Mouse (Mus musculus) cerebellum, adult 2 months (tissue): ENCODE measurements at regions not wholly inside any gene's neighbourhood (a gene's known extent, or its start where the extent isn't known, plus 50 kb on each side); places are given as distances from the start of the nearest gene placed in this dataset.

Experiments used
- DNase-seq, 2 experiments: peaks; one replicate each; pipeline ENCODE4 v3.0.0; 2021
- H3K27ac ChIP-seq: fragments of 200-500 bp; 2 replicates; pipeline ENCODE4 v1.5.1; 2012; ENCODE audit warnings: low read length, control low read depth, inconsistent platforms; ENCODE audit not compliant: insufficient read depth
- H3K27me3 ChIP-seq: fragments of 200-500 bp; 2 replicates; pipeline ENCODE4 v1.6.1; 2012; ENCODE audit warnings: inconsistent platforms, mild to moderate bottlenecking, low read length, moderate library complexity; ENCODE audit not compliant: control insufficient read depth, insufficient read depth
- H3K4me1 ChIP-seq: fragments of 200-500 bp; 2 replicates; pipeline ENCODE4 v1.6.1; 2011; ENCODE audit warnings: low read length; ENCODE audit not compliant: control insufficient read depth, insufficient read depth
- H3K4me3 ChIP-seq: fragments of 200-500 bp; replicated peaks from 2 replicates; pipeline ENCODE3; 2011; ENCODE audit warnings: mild to moderate bottlenecking, low read depth, low read length, control low read depth; ENCODE audit not compliant: insufficient read depth
- CTCF ChIP-seq: fragments of 200-500 bp; IDR thresholded peaks from 2 replicates; pipeline ENCODE4 v1.5.1; 2011; ENCODE audit warnings: low read depth, mild to moderate bottlenecking, control low read depth, low read length, moderate library complexity, borderline replicate concordance; ENCODE audit not compliant: insufficient read depth
- POLR2A ChIP-seq: fragments of 200-500 bp; IDR thresholded peaks from 2 replicates; pipeline ENCODE4 v1.6.1; 2011; ENCODE audit warnings: low read length, control low read depth, borderline replicate concordance; ENCODE audit not compliant: insufficient read depth
- WGBS: fragments of 180-500 bp; shearing (Covaris S2); methylation state at CpG from one replicate; pipeline ENCODE4 v1.1.7; 2018; 5-methylcytosine and 5-hydroxymethylcytosine counted together

DNA sequence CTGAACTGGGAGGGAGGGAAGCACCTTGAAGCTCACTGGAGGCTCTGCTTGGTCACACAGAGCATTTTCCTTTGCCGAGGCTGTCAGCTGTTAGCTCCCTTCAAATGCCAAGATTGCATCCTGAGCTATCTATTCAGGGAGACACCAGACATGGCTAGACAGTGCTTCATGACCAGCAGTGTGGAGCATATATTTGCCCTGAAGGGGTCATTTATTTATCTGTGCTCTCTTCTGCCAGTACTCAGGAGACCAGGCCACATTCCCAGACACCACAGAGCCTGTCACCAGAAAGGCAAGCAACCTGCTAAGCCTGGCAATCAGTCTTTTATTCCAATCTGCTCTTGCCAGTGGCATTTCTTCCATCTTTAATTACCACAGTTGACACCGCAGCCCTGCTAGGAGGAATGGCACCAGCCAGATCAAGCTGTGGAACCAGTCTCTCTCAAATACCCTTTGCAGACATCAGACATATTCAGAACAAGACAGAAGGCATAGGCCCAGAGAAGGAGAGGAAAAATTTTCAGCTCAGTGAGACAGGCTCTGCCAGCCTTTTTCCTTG is 186.6 kb downstream of the AI593442 start:
- Histone ChIP-seq H3K27me3 (no peaks in the 10 kb centered on the region), H3K4me1 (no peaks in the 10 kb centered on the region), H3K27ac (no peak overlapping the region), H3K4me3 (no peak overlapping the region)
- 7% methylated on average over 2 of the region's 2 CpGs for WGBS
- peak; percentile 8 to 33 for DNase-seq
- no peak for TF ChIP-seq POLR2A
- no peak for TF ChIP-seq CTCF

DNA sequence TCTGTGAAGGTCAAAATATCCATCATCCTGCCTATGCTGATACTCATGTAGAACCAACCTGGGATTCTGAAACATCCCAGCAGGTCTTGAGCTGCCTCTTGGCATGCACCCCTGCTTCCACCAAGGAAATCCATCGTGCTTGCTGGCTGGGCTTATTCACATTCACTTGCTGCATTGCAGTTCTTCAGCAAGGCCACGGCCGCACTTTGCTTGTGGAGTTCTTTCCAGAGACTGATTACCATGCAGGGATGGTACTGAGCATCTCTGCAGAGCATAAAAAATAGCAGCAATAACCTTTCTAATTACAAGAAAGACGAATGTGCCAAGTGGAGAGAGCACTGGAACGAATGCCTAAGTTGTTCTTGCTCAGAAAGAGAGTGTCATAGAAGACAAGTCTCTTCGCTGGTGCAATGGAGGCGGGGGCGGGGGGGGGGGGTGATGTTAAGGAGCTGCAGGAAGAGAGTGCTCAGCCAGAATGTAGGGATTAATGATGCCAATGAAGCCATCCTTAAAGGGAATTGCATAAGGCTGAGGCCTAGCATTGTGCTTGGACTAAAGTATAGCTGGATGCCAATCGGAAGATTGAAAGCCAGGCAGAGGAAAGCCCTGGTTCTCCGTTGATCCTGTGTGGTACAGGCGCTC is 205.9 kb downstream of the AI593442 start:
- no peak overlapping the region for H3K27ac ChIP-seq
- TF ChIP-seq CTCF (no peak), POLR2A (no peak)
- peak in 1 of 2 experiments; percentile 18 for DNase-seq
- no peaks in the 10 kb centered on the region for H3K27me3 ChIP-seq
- WGBS: 55% methylated on average over 11 of the region's 11 CpGs
- H3K4me3 ChIP-seq: no peak overlapping the region
- H3K4me1 ChIP-seq: peaks cover 9% of the 10 kb centered on the region

DNA sequence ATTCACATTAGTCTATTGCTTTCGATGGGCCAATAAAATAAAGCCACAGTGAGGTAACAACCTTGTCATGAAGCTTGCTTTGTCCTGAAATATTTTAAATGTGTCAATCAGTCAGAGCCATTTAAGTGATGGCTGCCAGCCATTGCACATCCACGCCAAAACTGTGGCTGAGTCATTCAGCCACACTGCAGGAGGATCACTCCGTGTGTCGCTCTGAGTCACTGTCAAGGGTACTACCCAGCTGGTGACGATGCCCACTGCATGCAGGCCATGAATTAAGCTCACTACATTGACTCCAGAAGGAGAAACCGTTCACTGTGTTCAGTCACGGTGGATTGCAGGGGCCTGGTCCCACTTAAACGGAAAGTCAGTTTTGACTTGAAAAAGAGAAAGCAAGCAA is 206.7 kb downstream of the AI593442 start:
- no peak for TF ChIP-seq CTCF
- no peak for TF ChIP-seq POLR2A
- Histone ChIP-seq H3K27ac (no peak overlapping the region), H3K4me1 (peaks cover 9% of the 10 kb centered on the region), H3K27me3 (no peaks in the 10 kb centered on the region), H3K4me3 (no peak overlapping the region)
- DNase-seq: peak; percentile 27 to 64
- WGBS: 11% methylated on average over 8 of the region's 8 CpGs

GRCm38 (mm10) chr9:52458518-52458917 is 221.1 kb downstream of the AI593442 start:
- TF ChIP-seq CTCF: no peak
- TF ChIP-seq POLR2A: no peak

DNA sequence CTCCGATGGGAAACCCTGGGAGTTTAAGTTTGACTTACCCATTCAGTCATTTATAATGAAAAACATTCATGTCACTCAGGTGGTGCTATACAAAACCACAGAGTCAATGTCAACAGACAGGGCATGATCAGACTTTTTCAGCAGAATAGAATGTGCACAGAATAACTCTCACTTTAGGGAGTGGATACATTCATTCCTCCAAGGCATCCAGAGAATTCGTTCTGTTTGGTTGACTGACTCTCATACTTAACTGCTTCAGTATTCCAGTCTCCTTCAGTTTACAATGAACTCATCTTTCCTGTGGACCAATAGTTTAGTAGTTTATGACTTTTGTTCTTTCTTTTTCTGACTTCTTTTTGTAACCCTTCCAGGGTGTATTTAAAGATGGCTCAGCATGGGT is 225.1 kb downstream of the AI593442 start:
- Histone ChIP-seq H3K4me3 (no peak overlapping the region), H3K4me1 (no peaks in the 10 kb centered on the region), H3K27ac (no peak overlapping the region), H3K27me3 (no peaks in the 10 kb centered on the region)
- DNase-seq: no peak
- TF ChIP-seq POLR2A (no peak), CTCF (no peak)
- WGBS: 88% methylated on average over 2 of the region's 2 CpGs

More at GRCm38 (mm10) chr9:52458518-52458917, 221.1 kb downstream of the AI593442 start:
- WGBS: 92% methylated on average over 2 of the region's 2 CpGs
- Histone ChIP-seq H3K27me3 (no peaks in the 10 kb centered on the region), H3K27ac (no peak overlapping the region), H3K4me3 (no peak overlapping the region), H3K4me1 (no peaks in the 10 kb centered on the region)
- no peak for DNase-seq

- 90% methylated on average over 3 of the region's 3 CpGs for WGBS
- Histone ChIP-seq H3K27ac (no peak overlapping the region), H3K27me3 (no peaks in the 10 kb centered on the region)
Measured at GRCm38 (mm10) chr9:52451792-52452191, 227.8 kb downstream of the AI593442 start.

GRCm38 (mm10) chr9:52448245-52448644 is 231.3 kb downstream of the AI593442 start:
- DNase-seq: no peak
- H3K27ac ChIP-seq: no peak overlapping the region
- H3K27me3 ChIP-seq: no peaks in the 10 kb centered on the region
- TF ChIP-seq CTCF (no peak), POLR2A (no peak)
- no peaks in the 10 kb centered on the region for H3K4me1 ChIP-seq
- no peak overlapping the region for H3K4me3 ChIP-seq

More at GRCm38 (mm10) chr9:52451792-52452191, 227.8 kb downstream of the AI593442 start:
- TF ChIP-seq POLR2A (no peak), CTCF (no peak)
- DNase-seq: no peak
- H3K4me1 ChIP-seq: no peaks in the 10 kb centered on the region
- no peak overlapping the region for H3K4me3 ChIP-seq

DNA sequence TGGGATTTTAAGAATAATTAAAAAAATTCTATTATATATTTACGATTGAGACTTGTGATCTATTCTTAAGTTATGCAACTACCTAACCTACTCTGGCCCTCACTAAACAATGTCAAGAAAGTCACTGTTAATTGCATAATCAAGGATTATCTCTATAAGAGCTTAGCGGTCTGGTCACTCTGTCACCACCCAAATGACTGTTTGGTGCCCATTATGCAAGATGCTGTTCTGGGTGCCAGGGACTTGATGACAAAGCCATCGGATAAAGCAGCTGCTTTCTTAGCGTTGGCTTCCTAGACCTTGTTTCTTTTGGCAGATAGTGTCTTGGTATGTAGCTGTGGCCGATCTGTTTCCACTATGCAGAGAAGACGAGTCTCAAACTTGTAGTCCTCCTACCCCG is 236.4 kb downstream of the AI593442 start:
- H3K4me1 ChIP-seq: no peaks in the 10 kb centered on the region
- H3K27me3 ChIP-seq: no peaks in the 10 kb centered on the region
- H3K27ac ChIP-seq: no peak overlapping the region
- DNase-seq: no peak
- WGBS: 74% methylated on average over 7 of the region's 7 CpGs
- no peak overlapping the region for H3K4me3 ChIP-seq
- no peak for TF ChIP-seq POLR2A
- no peak for TF ChIP-seq CTCF
